Mouse (Mus musculus) embryonic fibroblast, embryonic 13.5 days (primary cell): Measurements from ENCODE around the gene Oaf.

Experiments
- CTCF ChIP-seq: IDR thresholded peaks from 2 replicates; pipeline ENCODE4 v1.5.1; 2011; ENCODE audit warnings: mild to moderate bottlenecking, control low read depth, low read length, moderate library complexity, borderline replicate concordance; ENCODE audit not compliant: insufficient read depth
- POLR2A ChIP-seq: IDR thresholded peaks from 2 replicates; pipeline ENCODE4 v1.6.1; 2011; ENCODE audit warnings: low read depth, mild to moderate bottlenecking, control low read depth, low read length, moderate library complexity

- TF ChIP-seq CTCF, result no peak
- no peak for TF ChIP-seq POLR2A
Observed at GRCm38 (mm10) chr9:43222429-43222715, 17.3 kb downstream of the Oaf start.
